Mouse (Mus musculus): ENCODE results near the gene Retreg1.
"Not testable (repeated sequence)": the region's sequence is repeated elsewhere in the genome, so short reads cannot be mapped to it uniquely, and the experiment has no call there.

Retreg1 gene

DNA sequence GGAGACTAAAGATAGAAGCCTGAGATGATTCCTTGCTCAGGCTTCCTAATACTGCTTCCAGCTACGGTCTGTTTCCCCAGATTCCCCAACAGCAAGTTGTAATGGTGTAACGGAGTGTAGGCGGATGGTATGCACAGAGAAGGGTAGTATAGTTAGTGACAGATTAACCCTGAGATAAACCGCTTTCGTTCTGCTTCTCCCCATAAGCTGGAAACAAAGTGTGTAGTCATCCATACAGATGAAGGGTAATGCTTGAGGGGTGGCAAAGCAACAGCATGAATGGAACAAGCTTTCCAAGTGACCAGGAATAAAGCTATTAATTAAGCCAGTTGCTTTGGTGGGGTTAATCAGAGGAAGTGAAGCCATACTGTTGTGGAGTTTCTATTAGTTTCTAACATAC, 156.6 kb downstream of the Retreg1 start:
- DNase-seq (ENCODE audit: low read depth, low spot score) = not testable (repeated sequence)

DNA sequence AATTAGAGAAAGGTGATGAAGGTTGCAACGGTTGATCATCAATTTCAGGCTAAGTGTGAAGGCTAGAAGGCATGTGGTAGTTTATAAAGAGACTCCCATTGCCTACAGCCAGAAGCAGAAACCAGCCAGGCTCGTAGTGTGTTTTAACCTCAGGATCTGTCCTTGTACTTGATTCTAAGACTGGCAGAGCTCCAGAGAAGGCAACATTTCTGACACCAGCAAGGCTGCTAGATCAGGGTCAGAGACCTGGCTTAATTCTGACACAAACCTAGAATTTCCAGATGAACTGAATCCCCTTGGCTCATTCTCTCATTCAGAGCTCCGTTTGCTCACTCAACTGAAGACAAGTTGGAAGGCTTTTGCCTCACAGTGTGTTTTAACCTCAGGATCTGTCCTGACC, 165.6 kb downstream of the Retreg1 start:
- no peak for DNase-seq (ENCODE audit: low read depth, low spot score)

DNA sequence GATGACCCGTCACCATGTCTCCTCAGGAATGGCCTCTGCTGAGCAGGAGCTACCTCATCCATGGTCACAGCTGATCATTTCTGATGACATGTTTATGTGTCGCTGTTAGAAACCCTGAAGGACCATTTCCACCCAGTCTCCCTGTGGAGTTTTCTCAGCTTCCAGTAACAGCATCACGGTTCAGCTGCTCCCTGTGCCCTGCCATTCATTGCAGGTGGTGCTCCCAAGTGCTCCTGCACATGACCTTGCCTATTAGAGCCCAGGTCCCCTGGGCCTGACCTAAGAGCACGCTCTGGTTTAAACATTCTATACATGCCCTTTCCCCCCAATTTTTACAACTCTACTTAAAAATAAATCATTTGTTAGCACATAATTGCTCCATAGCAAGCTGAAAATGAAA, 169.9 kb downstream of the Retreg1 start:
- DNase-seq (ENCODE audit: low read depth, low spot score) = no peak

DNA sequence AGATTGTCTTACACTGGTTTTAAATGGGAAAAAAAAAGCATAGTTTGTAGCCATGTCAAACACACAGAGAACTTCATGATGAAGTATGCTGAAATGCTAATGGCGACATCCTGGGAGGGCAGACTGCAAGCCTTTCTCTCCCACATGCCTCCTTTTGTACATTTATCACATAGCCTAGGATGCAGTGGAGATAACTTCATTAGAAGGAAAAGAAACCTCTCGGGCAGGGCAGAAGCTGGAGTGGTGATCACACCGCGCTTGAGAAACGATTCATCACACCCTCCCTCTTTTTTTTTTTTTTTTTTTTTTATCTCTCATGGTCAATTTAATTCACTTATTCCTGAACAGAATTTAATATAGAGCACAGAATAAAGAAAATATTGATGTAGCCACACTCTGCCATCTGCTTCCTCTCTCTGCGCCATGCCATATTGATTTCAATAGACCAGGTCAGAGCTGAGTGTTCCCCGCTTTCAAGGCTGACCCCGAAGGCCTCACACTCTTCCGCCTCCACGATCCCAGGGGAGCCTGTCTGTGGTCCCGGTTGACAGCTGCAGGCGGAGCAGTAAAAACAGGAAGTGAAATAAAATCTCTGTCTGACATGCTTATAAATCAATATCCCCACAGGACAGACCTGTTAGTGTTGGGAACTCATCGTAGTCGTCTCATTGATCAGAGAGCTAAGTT, 173.1 kb downstream of the Retreg1 start:
- DNase-seq (ENCODE audit: low read depth, low spot score) = no peak

DNA sequence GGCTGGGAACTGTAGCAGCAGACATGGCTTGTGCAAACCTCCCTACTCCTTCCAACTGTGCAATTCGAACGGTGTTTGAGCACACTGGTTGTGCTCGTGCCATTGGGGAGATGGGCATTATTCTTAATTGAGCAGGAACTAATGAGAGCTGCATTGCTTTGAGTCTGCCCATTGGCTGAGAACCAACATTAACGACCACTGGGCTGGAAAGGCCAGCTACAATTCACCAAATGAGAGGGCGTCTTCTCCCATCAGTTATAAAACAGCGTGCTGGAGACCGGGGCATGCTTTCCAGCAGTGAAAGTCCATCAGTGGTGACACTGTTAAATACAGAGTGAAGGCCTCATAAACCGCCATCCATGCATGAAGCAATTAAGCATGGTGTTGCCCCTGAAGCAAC, 178.7 kb downstream of the Retreg1 start:
- no peak for DNase-seq (ENCODE audit: low read depth, low spot score)

DNA sequence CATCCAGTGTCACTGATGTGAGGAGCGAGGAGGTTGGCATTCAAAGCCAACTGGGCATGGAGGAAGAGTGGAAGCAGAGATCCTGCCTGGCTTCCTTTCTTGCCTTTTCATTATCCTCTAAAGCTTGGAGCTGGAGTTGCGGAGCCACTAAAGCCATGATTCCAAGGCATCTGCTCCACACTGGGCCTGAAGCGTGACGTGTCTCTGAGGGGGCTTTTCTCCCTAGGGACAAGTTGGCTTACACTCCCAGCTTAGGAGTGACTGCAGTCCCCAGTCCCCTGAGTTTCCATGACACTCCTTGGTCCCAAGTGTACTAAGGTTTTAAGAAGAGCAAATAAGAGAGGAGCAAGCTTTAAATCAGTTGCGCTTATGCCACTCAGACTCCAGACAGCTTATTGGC, 179.7 kb downstream of the Retreg1 start:
- no peak for DNase-seq (ENCODE audit: low read depth, low spot score)

Measured in brain, embryonic 18.5 days (tissue).